Mouse (Mus musculus): Measurements from ENCODE around the gene Irf8. TPM values are rescaled to one million over a fixed set of nuclear protein-coding genes. Genes with fewer than 3 reads are reported as not detected.

Gene Irf8
- polyA plus RNA-seq (2012; ENCODE audit: insufficient read depth, low replicate concordance) = 14.6 and 50.7 TPM in 2 replicates

GRCm38 (mm10) chr8:120735770-120736481 lies at the start of gene Irf8:
TSS of gene Irf8 (plus strand) at chr8:120736358.
- Histone ChIP-seq H3K36me3 (replicated peaks; ENCODE audit: low read length) (peaks cover 18% of the 10 kb centered on the region), H3K4me1 (peaks cover 39% of the 10 kb centered on the region), H3K9me3 (peaks cover 19% of the 10 kb centered on the region), H3K27me3 (replicated peaks) (peaks cover 90% of the 10 kb centered on the region), H3K4me3 (replicated peaks) (peak within 1 kb of the TSS; percentile 90)
- TF ChIP-seq GATA1 (IDR thresholded peaks at IDR 0.05; ENCODE audit: borderline replicate concordance, low read length) (no peak), FLI1 (IDR thresholded peaks at IDR 0.05; ENCODE audit: low read length) (no peak)

GRCm38 (mm10) chr8:120686576-120686975 lies 49.6 kb upstream of the Irf8 start:
- H3K36me3 ChIP-seq (replicated peaks; ENCODE audit: low read length) = no peaks in the 10 kb centered on the region
- H3K4me1 ChIP-seq = peaks cover 44% of the 10 kb centered on the region
- H3K27me3 ChIP-seq (replicated peaks) = peaks cover 81% of the 10 kb centered on the region
- TF ChIP-seq FLI1 (IDR thresholded peaks at IDR 0.05; ENCODE audit: low read length) (no peak), GATA1 (IDR thresholded peaks at IDR 0.05; ENCODE audit: borderline replicate concordance, low read length) (no peak)
- peaks cover 9% of the 10 kb centered on the region; the same call in 1 of the 2 replicates for H3K9me3 ChIP-seq
- no peak overlapping the region for H3K4me3 ChIP-seq (replicated peaks)

- Histone ChIP-seq H3K4me1 (peaks cover 44% of the 10 kb centered on the region), H3K9me3 (peaks cover 9% of the 10 kb centered on the region; the same call in 1 of the 2 replicates), H3K36me3 (replicated peaks; ENCODE audit: low read length) (no peaks in the 10 kb centered on the region), H3K27me3 (replicated peaks) (peaks cover 79% of the 10 kb centered on the region), H3K4me3 (replicated peaks) (no peak overlapping the region)
- TF ChIP-seq GATA1 (IDR thresholded peaks at IDR 0.05; ENCODE audit: borderline replicate concordance, low read length) (no peak), FLI1 (IDR thresholded peaks at IDR 0.05; ENCODE audit: low read length) (no peak)
These were observed 48.4 kb upstream of the Irf8 start for GRCm38 (mm10) chr8:120687786-120688185.

GRCm38 (mm10) chr8:120688511-120688910 lies 47.6 kb upstream of the Irf8 start:
- peaks cover 74% of the 10 kb centered on the region for H3K27me3 ChIP-seq (replicated peaks)
- no peak overlapping the region for H3K4me3 ChIP-seq (replicated peaks)
- H3K36me3 ChIP-seq (replicated peaks; ENCODE audit: low read length) = no peaks in the 10 kb centered on the region
- TF ChIP-seq FLI1 (IDR thresholded peaks at IDR 0.05; ENCODE audit: low read length) (no peak), GATA1 (IDR thresholded peaks at IDR 0.05; ENCODE audit: borderline replicate concordance, low read length) (no peak)
- peaks cover 9% of the 10 kb centered on the region; the same call in 1 of the 2 replicates for H3K9me3 ChIP-seq
- H3K4me1 ChIP-seq = peaks cover 41% of the 10 kb centered on the region

GRCm38 (mm10) chr8:120692934-120693333 lies 43.2 kb upstream of the Irf8 start:
- TF ChIP-seq FLI1 (IDR thresholded peaks at IDR 0.05; ENCODE audit: low read length) = no peak
- no peak for TF ChIP-seq GATA1 (IDR thresholded peaks at IDR 0.05; ENCODE audit: borderline replicate concordance, low read length)
- no peak overlapping the region for H3K4me3 ChIP-seq (replicated peaks)
- H3K36me3 ChIP-seq (replicated peaks; ENCODE audit: low read length) = no peaks in the 10 kb centered on the region
- peaks cover 61% of the 10 kb centered on the region for H3K4me1 ChIP-seq
- peaks cover 60% of the 10 kb centered on the region for H3K27me3 ChIP-seq (replicated peaks)
- peaks cover 10% of the 10 kb centered on the region; the same call in 1 of the 2 replicates for H3K9me3 ChIP-seq

- TF ChIP-seq GATA1 (IDR thresholded peaks at IDR 0.05; ENCODE audit: borderline replicate concordance, low read length) (no peak), FLI1 (IDR thresholded peaks at IDR 0.05; ENCODE audit: low read length) (no peak)
- Histone ChIP-seq H3K4me1 (peaks cover 61% of the 10 kb centered on the region), H3K9me3 (peaks cover 11% of the 10 kb centered on the region; the same call in 1 of the 2 replicates), H3K27me3 (replicated peaks) (peaks cover 50% of the 10 kb centered on the region), H3K36me3 (replicated peaks; ENCODE audit: low read length) (no peaks in the 10 kb centered on the region), H3K4me3 (replicated peaks) (peak overlapping the region; percentile 29)
These were observed 42.2 kb upstream of the Irf8 start for GRCm38 (mm10) chr8:120693861-120694493.

- Histone ChIP-seq H3K4me1 (peaks cover 74% of the 10 kb centered on the region), H3K9me3 (0 out of 2 replicates have a peak, but pooled peaks cover 6% of the 10 kb centered on the region), H3K4me3 (replicated peaks) (no peak overlapping the region), H3K36me3 (replicated peaks; ENCODE audit: low read length) (no peaks in the 10 kb centered on the region), H3K27me3 (replicated peaks) (peaks cover 50% of the 10 kb centered on the region)
- TF ChIP-seq GATA1 (IDR thresholded peaks at IDR 0.05; ENCODE audit: borderline replicate concordance, low read length) (no peak), FLI1 (IDR thresholded peaks at IDR 0.05; ENCODE audit: low read length) (no peak)
These were observed 39.6 kb upstream of the Irf8 start for GRCm38 (mm10) chr8:120696401-120697153.

GRCm38 (mm10) chr8:120697154-120697978 lies 38.8 kb upstream of the Irf8 start:
- 0 out of 2 replicates have a peak, but pooled peaks cover 6% of the 10 kb centered on the region for H3K9me3 ChIP-seq
- H3K4me1 ChIP-seq = peaks cover 82% of the 10 kb centered on the region
- TF ChIP-seq GATA1 (IDR thresholded peaks at IDR 0.05; ENCODE audit: borderline replicate concordance, low read length) = no peak
- peaks cover 53% of the 10 kb centered on the region for H3K27me3 ChIP-seq (replicated peaks)
- H3K36me3 ChIP-seq (replicated peaks; ENCODE audit: low read length) = no peaks in the 10 kb centered on the region
- peak overlapping the region; percentile 42 for H3K4me3 ChIP-seq (replicated peaks)

GRCm38 (mm10) chr8:120697979-120698272 lies 38.2 kb upstream of the Irf8 start:
- peaks cover 50% of the 10 kb centered on the region for H3K27me3 ChIP-seq (replicated peaks)
- 0 out of 2 replicates have a peak, but pooled peaks cover 6% of the 10 kb centered on the region for H3K9me3 ChIP-seq
- no peak for TF ChIP-seq FLI1 (IDR thresholded peaks at IDR 0.05; ENCODE audit: low read length)
- no peak for TF ChIP-seq GATA1 (IDR thresholded peaks at IDR 0.05; ENCODE audit: borderline replicate concordance, low read length)
- H3K4me1 ChIP-seq = peaks cover 88% of the 10 kb centered on the region
- H3K36me3 ChIP-seq (replicated peaks; ENCODE audit: low read length) = no peaks in the 10 kb centered on the region
- H3K4me3 ChIP-seq (replicated peaks) = no peak overlapping the region

Data from megakaryocyte, embryonic 14.5 days (primary cell).